Mouse (Mus musculus) cerebellum, adult (tissue): ENCODE data around the gene Zfp36.

Experiments used
- ATAC-seq: cut with Nextera tagmentation; 2 replicates; pipeline ENCODE4 v1.9.2; 2017; ENCODE audit warnings: mild to moderate bottlenecking, moderate library complexity, mixed read lengths; ENCODE audit not compliant: insufficient number of reproducible peaks, low FRiP score, low TSS enrichment

Zfp36 gene

DNA sequence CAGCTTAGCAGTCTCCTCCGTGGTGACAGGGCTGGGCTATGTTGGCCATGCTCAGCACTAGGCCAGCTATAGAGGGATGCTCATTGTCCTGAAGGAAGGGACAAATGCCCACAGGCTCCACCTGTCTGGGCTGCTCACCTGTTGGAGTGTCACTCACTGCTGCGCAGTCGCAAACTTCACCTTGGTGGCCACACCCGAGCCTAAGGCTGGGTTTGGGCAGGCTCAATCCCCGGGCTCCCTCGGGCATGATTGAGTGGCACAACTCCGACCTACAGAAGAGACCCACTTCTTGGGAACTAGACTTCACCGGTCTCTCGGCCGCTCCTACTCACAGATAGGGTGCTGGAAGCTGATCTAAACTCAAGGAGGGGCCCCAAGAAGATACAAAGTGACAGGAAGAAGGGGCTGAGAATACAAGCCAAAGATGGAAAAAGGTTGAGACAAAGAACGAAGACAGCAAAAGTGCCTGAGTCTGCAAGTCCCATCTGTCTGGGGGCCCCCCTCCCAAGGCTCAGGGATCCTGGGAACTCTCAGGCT is 9.0 kb downstream of the Zfp36 start:
- no peak for ATAC-seq

- ATAC-seq, result no peak
These were observed 10.0 kb downstream of the Zfp36 start for GRCm38 (mm10) chr7:28370051-28370450.

GRCm38 (mm10) chr7:28368276-28368920 is 11.7 kb downstream of the Zfp36 start:
- ATAC-seq, result no peak

DNA sequence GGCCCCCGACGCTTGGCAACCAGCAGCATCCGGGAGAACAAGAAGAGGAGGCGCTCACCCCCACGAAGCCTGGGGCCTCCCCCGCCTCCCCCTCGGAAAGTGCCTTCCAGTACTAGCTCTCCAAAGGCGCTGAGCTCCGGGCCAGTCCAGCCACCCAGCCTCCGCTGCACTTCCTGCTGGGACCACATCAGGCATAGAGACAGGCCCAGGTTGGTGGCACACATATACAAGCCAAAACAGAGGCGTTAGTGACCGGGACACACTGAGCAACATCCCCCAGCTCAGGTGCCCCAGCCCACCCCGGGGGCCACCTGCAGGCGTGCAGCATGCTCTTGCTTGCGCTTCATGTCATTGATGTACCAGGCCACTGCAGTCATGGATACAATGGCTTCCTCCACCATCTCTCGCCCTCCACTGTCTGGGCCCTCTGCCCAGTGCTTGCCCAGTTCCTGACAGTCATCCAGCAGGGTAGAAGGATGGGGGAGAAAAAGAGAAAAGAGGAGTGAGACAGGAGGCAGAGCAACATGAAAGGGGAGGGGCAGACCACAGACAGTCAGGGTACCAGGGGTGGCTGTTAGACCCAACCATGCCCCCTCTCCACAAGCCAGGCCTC is 12.3 kb downstream of the Zfp36 start:
- no peak for ATAC-seq

GRCm38 (mm10) chr7:28362441-28363060 is 17.5 kb downstream of the Zfp36 start:
- no peak for ATAC-seq

DNA sequence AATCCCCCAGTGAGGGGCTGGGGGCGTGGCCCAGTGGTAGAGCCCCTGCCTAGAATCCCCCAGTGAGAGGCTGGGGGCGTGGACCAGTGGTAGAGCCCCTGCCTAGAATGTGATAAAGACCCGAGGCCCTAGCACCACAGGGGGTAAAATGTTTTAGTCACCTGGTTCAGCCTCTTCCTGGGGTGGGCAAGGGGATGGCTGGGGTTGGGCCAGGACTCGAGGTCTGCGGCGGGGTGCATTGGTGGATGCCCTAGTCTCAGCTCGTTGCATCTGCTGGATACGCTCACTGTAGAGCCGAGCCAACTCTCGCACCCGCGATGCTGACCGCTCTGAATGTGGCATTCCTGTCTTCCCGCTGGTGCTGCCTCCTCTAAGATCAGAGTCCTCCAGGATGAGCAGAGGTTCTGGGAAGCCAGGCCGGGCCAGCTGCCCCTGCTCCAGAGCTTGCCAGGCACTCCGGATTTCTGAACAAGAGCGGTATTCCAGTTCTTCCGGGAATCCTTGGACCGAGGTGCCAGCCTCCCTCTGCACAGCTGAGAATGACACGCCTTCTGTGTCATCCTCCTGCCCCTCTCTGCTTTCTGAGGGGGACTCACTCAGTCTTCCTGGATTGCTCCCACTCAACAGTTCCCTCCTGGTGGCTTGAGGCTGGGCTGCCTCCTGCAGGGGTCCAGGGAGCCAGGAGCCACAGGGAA is 18.3 kb downstream of the Zfp36 start:
- no peak for ATAC-seq

GRCm38 (mm10) chr7:28360291-28360690 is 19.8 kb downstream of the Zfp36 start:
- no peak for ATAC-seq

DNA sequence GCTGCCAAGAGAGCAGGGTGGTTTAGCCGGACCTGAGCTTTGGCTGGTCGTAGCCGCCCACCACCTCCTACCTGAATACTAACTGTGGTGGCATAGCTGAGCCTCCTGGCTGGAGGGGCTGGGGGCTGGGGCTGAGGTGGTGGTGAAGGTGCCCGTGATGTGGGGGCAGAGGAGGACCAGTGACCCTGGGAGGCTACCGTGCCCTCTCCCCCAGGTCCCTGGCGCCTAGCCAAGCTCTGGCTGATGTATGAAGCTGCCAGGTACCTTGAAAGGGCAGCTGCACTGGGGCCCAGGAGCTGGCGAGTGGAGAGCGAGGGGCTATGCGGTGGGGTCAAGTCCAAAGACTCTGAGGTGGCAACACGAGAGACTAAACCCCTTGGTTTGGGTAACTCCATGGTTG is 20.2 kb downstream of the Zfp36 start:
- ATAC-seq, result no peak

DNA sequence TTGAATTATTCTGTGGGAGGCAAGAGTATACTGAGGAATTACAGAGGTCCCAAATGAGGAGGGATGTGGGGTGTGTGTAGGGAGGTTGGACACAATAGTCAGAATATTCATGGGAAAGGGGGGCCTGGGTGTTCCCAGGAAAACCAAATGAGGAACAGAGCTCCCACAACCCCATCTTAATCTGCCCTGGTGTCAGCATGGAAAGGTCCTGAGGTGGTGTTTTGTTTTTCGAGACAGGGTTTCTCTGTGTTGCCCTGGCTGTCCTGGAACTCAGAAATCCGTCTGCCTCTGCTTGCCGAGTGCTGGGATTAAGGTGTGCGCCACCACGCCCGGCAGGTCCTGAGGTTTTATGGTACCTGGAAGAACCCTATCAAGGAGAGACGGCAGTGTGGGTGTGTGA is 21.6 kb downstream of the Zfp36 start:
- ATAC-seq, result no peak

- no peak for ATAC-seq
These were observed 22.1 kb downstream of the Zfp36 start for GRCm38 (mm10) chr7:28357984-28358383.

GRCm38 (mm10) chr7:28356981-28357380 is 23.1 kb downstream of the Zfp36 start:
- ATAC-seq, result no peak

DNA sequence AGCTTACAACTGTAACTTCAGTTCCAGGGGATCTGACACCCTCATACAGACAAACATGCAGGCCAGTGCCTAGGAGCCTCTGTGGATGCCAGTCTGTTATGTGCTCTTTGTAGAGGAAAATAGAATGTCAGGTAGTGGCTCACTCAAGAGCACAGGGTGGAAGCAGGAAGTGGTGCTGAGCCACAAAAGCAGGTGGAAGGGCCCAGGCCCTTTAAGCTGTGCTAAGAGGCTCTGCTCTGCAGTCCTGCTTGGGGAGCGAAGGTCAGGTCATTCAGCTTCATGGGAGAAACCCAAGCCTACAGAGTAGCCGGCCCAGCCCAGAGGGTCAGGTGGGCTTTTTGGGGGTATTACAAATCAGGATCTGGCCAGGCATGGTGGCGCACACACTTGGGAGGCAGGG is 24.8 kb downstream of the Zfp36 start:
- ATAC-seq, result no peak

DNA sequence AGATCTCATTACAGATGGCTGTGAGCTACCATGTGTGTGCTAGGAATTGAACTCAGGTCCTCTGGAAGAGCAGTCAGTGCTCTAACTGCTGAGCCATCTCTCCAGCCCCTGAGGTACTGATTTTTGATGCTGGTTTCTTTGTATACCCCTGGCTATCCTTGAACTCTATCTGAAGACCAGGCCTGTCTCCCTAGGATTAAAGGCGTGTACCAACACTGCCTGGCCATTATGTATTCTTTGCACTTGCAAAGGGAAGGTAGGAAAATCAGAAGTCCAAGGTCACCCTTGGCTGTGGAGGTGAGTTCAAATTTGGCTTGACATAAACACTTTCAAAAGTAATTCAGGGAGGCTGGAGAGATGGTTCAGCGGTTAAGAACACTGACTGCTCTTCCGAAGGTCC is 25.5 kb downstream of the Zfp36 start:
- no peak for ATAC-seq

- no peak for ATAC-seq
These were observed 25.9 kb downstream of the Zfp36 start for GRCm38 (mm10) chr7:28354113-28354581.

GRCm38 (mm10) chr7:28353267-28353666 is 26.8 kb downstream of the Zfp36 start:
- ATAC-seq, result no peak

- ATAC-seq, result no peak
These were observed 28.3 kb downstream of the Zfp36 start for GRCm38 (mm10) chr7:28351676-28352191.

DNA sequence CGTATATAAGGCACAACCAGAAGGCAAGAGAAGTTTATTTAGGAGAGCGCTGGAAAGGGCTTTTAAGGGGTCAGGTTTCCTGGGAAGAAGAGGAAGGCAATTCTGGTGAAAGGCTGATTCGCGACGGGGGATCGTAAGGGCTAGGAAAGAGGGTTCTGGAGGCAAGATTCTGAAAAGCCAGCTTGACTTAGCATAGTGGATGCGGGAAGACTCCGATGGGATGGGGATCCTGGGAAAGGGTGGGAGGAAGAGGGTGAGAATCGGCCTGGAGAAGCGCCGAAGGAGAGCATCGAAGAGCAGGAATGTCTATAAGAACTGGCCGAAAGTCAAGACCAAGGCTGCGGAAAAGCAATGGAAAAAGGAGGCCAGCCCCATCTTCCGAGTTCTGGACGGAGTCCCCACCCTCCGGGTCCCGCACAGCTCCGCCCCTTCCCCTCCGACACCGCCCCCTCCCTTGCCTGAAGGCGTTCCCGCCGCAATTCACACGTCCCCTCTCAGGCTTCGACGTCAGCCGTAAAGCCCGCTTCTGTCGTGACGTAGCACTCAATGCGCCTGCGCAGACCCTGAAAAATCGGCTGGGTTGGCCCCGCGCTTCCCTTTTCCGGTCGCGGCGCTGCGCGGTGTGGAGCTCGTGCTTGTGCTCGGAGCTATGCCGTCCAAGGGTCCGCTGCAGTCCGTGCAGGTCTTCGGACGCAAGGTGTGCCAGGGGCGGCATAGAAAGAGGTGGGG is 29.7 kb downstream of the Zfp36 start, which contains the start of gene Rps16:
Rps16 (plus strand) TSS at position 498 of the 729 bp plus-strand sequence.
- ATAC-seq, result peak; percentile 82

GRCm38 (mm10) chr7:28348601-28349000 is 31.5 kb downstream of the Zfp36 start:
- no peak for ATAC-seq

DNA sequence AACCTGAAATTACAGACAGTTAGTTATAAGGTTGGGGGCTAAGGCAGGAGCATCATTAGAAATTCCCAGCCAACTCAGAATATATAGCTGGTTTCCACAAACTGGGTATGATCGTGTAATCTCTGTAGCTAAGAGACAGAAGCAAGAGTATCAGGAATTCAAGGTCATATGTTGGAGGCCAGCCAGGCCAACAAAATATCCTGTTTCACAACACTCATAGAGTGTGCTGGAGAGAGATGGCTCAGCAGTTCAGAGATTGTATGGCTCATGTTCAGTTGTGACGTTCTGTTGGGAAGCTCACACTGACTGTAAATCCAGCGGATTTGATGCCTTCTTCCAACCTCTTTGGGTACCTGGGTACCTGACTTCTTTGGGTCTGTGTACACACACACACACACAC is 32.3 kb downstream of the Zfp36 start:
- no peak for ATAC-seq

DNA sequence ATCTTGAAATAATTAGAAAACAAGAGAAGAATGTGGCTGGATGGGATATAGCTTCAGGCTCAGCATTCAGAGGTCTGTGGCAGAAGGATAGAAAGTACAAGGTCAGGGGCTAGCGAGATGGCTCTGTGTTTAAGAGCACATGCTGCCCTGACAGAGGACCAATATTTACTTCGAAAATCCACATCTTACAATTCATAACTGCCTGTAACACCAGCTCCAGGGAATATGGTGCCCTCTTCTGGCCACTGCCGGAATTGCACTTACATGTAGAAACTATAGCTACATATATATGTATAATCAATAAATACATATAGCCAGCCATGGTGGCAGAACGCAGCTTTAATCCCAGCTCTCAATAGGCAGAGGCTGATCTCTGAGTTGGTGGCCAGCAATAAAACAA is 35.4 kb downstream of the Zfp36 start:
- ATAC-seq, result no peak
